Mouse (Mus musculus) mature B cell (primary cell): ENCODE measurements around the gene Plk5.

Experiments
- in situ Hi-C: fragments of 300-500 bp; cut with MboI; formaldehyde crosslinking; loops from 2 replicates; pipeline ENCODE4 v1.14.3; 2019

Plk5 gene

GRCm38 (mm10) chr10:80357994-80358639, 1.9 kb downstream of the Plk5 start:
- in situ Hi-C loops, result no loop called here

DNA sequence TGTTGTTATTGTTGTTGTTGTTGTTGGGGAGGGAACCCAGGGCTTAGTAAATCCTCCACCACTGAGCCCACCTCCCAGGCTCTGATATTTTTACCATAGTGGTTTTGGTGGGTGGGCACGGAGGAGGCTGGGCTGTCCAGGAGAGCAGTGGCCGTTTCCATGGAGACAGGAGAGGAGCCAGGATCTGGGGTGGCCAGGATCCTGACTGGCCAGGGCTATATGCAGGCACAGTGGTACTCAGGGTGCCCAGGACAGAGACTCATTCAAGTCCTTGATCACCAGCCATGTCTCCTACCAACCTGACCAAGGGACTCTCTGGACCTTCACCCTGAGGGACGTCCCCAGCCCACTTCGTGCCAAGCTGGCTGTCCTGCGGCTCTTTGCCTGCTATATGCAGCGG, 7.5 kb downstream of the Plk5 start:
- in situ Hi-C loops, result no loop called here

DNA sequence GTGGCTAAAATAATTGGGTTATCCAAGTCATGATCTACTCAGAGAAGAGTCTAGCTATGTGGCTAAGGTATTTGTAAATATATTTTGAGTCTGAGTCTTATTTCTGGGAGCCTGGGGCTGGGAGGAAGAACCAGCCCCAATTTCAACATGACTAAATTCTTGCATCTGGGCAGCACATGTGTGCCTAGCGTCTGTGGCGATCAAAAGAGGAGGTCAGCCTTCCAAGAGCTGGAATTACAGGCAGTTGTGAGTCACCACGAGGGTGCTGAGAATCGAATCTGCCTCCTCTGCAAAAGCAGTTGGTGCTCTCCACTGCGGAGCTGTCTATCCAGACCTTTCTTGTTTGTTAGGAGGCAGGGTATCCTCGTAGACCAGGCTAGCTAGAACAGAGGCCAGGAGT, 9.5 kb downstream of the Plk5 start:
- in situ Hi-C loops, result no loop called here

DNA sequence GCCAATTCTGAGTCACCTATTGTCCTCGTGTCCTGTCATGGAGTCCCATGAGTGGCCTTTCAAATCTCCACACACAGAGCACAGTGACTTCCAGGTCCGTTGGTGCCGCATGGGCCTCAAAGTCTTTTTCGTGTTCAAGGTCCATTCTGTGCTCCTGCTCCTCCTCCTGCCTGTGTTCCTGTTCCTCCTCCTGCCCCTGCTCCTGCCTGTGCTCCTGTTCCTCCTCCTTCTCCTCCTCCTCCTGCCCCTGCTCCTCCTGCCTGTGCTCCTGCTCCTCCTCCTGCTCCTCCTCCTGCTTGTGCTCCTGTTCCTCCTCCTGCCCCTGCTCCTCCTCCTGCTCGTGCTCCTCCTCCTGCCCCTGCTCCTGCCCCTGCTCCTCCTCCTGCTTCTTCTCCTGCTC, 11.7 kb downstream of the Plk5 start:
- in situ Hi-C loops, result no loop called here

DNA sequence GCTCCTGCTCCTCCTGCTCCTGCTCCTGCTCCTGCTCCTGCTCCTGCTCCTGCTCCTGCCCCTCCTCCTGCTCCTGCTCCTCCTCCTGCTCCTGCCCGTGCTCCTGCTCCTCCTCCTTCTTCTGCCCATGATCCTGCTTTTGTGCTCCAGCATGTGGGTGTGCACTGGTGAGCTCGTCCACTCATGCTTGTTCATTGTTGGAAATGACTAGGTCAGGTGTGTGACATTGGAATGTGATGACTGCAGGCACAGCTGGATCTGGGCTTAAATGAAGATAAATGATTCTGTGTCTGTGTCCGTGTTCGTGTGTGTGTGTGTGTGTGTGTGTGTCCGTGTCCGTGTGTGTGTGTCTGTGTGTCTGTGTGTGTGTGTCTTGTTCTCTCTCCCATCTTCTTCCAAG, 12.1 kb downstream of the Plk5 start:
- in situ Hi-C loops, result no loop called here

- in situ Hi-C loops, result loop anchor here (10.0 kb wide), 1 partner anchor 135 kb away; no protein-coding TSS in a partner anchor
Measured at GRCm38 (mm10) chr10:80369995-80370747, 13.9 kb downstream of the Plk5 start.

- in situ Hi-C loops, result loop anchor here (10.0 kb wide), 1 partner anchor 133 kb away; no protein-coding TSS in a partner anchor
Measured at GRCm38 (mm10) chr10:80371411-80371966, 15.2 kb downstream of the Plk5 start.

DNA sequence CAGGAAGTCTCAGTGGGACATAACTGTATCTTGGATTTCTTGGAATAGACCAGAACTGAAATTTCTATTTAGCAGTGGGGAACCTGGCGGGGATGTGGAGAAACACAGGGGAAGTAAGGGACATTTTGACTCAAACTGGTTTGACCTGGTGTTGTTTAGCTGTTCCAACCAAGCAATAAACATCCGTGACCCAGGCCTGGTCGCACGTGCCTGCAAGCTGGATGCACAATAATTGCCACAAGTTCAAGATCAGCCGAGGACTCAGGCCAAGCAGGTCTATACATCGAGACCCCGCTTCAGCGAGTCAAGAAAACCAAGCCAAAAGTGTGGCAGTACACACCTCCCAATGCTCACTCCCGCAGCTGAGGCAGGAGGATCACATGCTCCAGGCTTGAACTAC, 15.7 kb downstream of the Plk5 start:
- in situ Hi-C loops, result loop anchor here (10.0 kb wide), 1 partner anchor 133 kb away; no protein-coding TSS in a partner anchor

GRCm38 (mm10) chr10:80372706-80373105, 16.4 kb downstream of the Plk5 start:
- in situ Hi-C loops, result loop anchor here (10.0 kb wide), 1 partner anchor 132 kb away; no protein-coding TSS in a partner anchor

- in situ Hi-C loops, result loop anchor here (10.0 kb wide), 1 partner anchor 131 kb away; no protein-coding TSS in a partner anchor
Measured at GRCm38 (mm10) chr10:80374063-80374462, 17.8 kb downstream of the Plk5 start.

- in situ Hi-C loops, result loop anchor here (10.0 kb wide), 1 partner anchor 129 kb away; no protein-coding TSS in a partner anchor
Measured at GRCm38 (mm10) chr10:80376160-80376559, 19.9 kb downstream of the Plk5 start.

GRCm38 (mm10) chr10:80377716-80378115, 21.5 kb downstream of the Plk5 start:
- in situ Hi-C loops, result loop anchor here (10.0 kb wide), 1 partner anchor 127 kb away; no protein-coding TSS in a partner anchor

DNA sequence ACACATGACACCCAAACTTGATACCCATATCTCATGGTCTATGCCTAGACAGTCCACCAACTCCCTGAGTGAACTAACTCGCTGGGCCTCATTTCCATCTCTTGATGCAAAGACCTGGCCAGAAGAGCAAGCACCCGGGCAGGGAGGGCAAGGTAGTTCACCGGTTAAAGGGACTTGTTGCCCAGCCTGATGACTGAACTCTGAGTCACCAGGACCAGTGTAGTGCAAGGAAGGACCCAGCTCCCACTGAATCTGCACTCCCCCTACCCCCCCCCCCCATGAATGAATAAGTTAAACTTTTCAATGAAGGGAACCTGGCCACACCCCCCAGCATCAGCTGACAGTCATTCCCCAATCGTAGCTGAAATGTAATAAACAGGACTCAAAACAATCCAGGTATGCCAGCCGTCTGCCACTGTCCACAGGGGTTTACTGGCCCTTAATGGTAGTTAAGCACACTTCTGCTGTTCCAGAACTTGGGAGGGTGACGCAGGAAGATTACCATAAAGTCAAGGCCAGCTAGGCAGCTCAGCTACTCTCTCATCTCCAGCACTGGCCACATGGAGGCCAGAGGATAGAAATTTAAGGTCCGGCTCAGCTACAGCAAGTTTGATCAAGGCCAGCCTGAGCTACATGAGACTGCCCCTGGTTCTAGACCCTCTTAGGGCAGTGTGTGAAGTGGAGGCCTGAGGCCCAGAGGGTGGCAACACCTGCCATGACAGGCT, 26.5 kb downstream of the Plk5 start:
- in situ Hi-C loops, result no loop called here

DNA sequence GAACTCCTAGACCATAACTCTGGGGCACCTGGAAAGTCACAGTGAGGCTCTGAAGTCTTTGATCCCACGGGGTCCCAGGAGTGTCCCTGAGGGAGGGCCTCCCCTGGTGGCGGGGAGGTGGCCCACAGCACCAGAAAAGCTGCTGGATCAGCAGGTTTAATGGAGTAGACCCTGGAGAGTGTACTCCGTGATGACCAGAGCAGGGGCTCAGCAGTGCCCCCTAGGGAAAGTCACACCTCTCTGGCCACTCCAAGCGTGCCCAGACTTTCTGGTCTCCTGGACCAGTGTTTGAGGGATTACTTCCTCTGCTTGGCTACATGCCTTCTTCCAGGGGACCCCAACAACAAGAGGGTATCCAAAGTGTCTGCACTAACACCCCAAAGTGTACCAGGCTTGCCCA, 27.2 kb downstream of the Plk5 start:
- in situ Hi-C loops, result no loop called here

DNA sequence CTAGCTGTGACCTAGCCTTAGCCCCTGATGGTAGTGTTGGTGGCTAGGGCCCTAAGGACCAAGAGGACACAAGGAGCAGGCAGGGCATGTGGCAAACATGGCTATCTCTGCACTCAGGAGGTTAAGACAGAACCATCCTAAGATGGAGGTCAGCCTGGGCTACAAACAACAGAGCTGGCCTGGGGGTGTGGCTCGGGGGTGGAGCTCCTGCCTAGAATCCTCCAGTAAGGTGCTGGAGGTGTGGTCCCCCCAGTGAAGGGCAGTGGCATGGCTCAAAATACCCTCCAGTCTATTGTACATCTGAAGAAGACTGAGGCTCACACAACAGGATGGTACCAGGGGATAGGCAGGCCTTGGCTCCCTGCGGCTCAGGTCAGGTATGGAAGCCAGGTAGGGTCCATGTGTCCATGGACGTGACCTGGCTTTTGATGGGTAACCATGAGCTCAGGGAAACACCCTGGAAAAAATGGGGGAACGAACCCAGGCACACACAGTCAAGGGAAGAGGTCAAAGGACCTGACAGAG, 27.9 kb downstream of the Plk5 start:
- in situ Hi-C loops, result no loop called here

- in situ Hi-C loops, result no loop called here
Measured at GRCm38 (mm10) chr10:80384709-80385108, 28.4 kb downstream of the Plk5 start.

DNA sequence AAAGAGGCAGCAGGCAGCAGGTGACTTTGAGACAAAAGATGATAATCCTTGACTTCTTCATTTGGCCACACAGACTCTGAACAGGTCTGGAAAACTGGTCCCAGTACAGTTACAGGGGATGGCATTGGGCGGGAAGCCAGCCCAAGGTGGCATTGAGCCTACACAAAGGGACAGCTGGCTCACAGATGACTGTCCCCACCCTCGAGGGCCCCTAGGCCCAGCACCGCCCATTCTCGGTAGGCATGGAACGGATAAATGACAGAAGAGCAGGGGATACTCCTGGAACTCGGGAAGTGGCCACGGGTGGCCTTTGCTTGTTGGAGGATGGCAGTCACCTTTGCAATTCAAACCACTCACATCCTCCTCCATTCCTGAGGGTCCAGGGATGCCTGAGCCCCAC, 29.1 kb downstream of the Plk5 start:
- in situ Hi-C loops, result no loop called here

- in situ Hi-C loops, result no loop called here
Measured at GRCm38 (mm10) chr10:80385811-80386734, 29.8 kb downstream of the Plk5 start.

DNA sequence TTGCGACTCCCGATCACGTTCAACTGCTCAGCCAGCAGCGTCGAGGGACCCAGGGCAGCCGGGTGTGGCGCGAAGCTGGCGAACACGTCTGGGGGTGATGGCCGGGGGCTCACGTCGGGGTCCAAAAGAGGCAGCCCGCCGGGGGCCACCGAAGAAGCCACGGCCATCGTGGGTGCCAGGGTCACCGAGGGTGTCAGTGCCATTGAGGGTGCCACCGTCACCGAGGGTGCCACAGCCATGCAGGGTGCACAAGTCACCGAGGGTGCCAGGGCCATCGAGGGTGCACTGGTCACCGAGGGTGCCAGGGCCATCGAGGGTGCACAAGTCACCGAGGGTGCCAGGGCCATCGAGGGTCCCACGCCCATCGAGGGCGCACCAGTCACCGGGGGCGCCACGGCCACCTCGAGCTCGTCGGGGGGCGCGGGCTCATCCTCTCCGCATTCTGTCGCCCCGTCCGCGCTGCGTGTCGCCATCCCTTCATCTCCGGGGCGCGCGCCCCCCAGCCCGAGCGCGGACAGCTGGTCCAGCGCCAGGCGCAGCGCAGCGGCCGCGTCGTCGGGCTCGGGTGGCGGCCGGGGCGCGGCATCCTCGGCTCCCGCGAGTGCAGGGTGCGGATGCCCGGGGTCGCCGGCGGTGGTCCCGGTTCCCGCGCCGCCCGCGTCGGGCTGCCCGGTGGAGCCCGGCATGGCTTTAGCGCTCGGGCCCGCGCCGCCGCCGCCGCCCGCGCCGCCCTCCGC, 30.6 kb downstream of the Plk5 start:
- in situ Hi-C loops, result no loop called here

GRCm38 (mm10) chr10:80387522-80387959, 31.3 kb downstream of the Plk5 start, which contains the start of gene Mex3d:
TSS of gene Mex3d (minus strand) at chr10:80387659.
- in situ Hi-C loops, result no loop called here
